Mouse (Mus musculus) lung, postnatal 36 days (tissue): ENCODE measurements around the gene Dync1i2.

Source experiments
- DNase-seq: peaks from one replicate; pipeline ENCODE4 v3.0.0; 2022; ENCODE audit warnings: mixed read lengths

Dync1i2 gene

GRCm38 (mm10) chr2:71203819-71204432, 7.6 kb upstream of the Dync1i2 start:
- DNase-seq, result peak; percentile 37

- peak; percentile 14 for DNase-seq
These were observed 2.3 kb upstream of the Dync1i2 start for GRCm38 (mm10) chr2:71209041-71209755.

GRCm38 (mm10) chr2:71211096-71211495, 410 bp upstream of the Dync1i2 start:
- DNase-seq, result no peak

GRCm38 (mm10) chr2:71212360-71212726, 837 bp downstream of the Dync1i2 start:
- no peak for DNase-seq

GRCm38 (mm10) chr2:71221020-71221419, 9.5 kb downstream of the Dync1i2 start:
- DNase-seq, result no peak

- DNase-seq, result no peak
These were observed 15.9 kb downstream of the Dync1i2 start for GRCm38 (mm10) chr2:71227398-71227797.

GRCm38 (mm10) chr2:71229603-71230002, 18.1 kb downstream of the Dync1i2 start:
- no peak for DNase-seq

- DNase-seq, result no peak
These were observed 20.4 kb downstream of the Dync1i2 start for GRCm38 (mm10) chr2:71231951-71232350.

GRCm38 (mm10) chr2:71232976-71233375, 21.5 kb downstream of the Dync1i2 start:
- no peak for DNase-seq

GRCm38 (mm10) chr2:71235420-71235819, 23.9 kb downstream of the Dync1i2 start:
- DNase-seq, result no peak

GRCm38 (mm10) chr2:71236009-71236408, 24.5 kb downstream of the Dync1i2 start:
- DNase-seq, result no peak

GRCm38 (mm10) chr2:71241505-71241904, 30.0 kb downstream of the Dync1i2 start:
- no peak for DNase-seq

- DNase-seq, result no peak
These were observed 30.7 kb downstream of the Dync1i2 start for GRCm38 (mm10) chr2:71242180-71242579.

- DNase-seq, result no peak
These were observed 31.7 kb downstream of the Dync1i2 start for GRCm38 (mm10) chr2:71243058-71243672.

- no peak for DNase-seq
These were observed 33.3 kb downstream of the Dync1i2 start for GRCm38 (mm10) chr2:71244807-71245206.

GRCm38 (mm10) chr2:71245416-71245815, 33.9 kb downstream of the Dync1i2 start:
- DNase-seq, result no peak

- DNase-seq, result no peak
These were observed 34.6 kb downstream of the Dync1i2 start for GRCm38 (mm10) chr2:71246096-71246495.

- no peak for DNase-seq
These were observed 36.6 kb downstream of the Dync1i2 start for GRCm38 (mm10) chr2:71248071-71248470.

- no peak for DNase-seq
These were observed 39.3 kb downstream of the Dync1i2 start for GRCm38 (mm10) chr2:71250841-71251240.

GRCm38 (mm10) chr2:71254836-71255235, 43.3 kb downstream of the Dync1i2 start:
- DNase-seq, result no peak

GRCm38 (mm10) chr2:71256581-71256980, 45.1 kb downstream of the Dync1i2 start:
- no peak for DNase-seq

GRCm38 (mm10) chr2:71264585-71264984, 53.1 kb downstream of the Dync1i2 start:
- DNase-seq, result no peak

- no peak for DNase-seq
These were observed 57.2 kb downstream of the Dync1i2 start for GRCm38 (mm10) chr2:71268691-71269090.

GRCm38 (mm10) chr2:71269332-71269731, 57.8 kb downstream of the Dync1i2 start:
- DNase-seq, result no peak
